Mouse (Mus musculus): ENCODE data around the gene Slc35e4. TPM values are rescaled to one million over a fixed set of nuclear protein-coding genes. Genes with fewer than 3 reads are reported as not detected.

Gene Slc35e4
- polyA plus RNA-seq, 1 experiment = 3.4 TPM

DNA sequence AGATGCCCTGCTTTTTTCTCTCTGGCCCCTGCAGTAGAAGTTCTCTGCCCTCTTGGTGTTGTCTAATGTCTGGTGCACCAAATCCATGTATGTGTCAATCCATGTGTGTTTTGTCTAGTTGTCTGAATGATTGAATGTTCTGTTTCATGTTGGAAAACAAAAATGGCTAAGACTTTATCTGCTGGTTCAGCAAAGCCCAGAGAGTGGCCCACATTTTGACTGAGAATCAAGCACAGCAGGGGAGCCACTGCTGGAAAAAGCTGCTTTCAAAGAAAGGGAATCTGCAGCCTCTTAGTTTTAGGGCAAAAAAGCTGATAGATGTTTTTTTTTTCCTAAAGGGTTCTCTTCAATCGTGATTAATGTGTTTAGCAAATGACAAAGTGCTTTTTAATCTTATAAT, 31.9 kb upstream of the Slc35e4 start:
- TF ChIP-seq POLR2A (IDR thresholded peaks at IDR 0.05; ENCODE audit: low read depth, low read length) (no peak), CTCF (IDR thresholded peaks at IDR 0.05; ENCODE audit: extremely low read depth, insufficient read depth, insufficient read length, insufficient replicate concordance) (no peak)
- H3K36me3 ChIP-seq (ENCODE audit: control insufficient read depth, insufficient read depth, low read length) = no peaks in the 10 kb centered on the region
- no peak overlapping the region for H3K4me3 ChIP-seq (ENCODE audit: extremely low read depth, insufficient read depth, insufficient read length)
- H3K4me1 ChIP-seq (ENCODE audit: control insufficient read depth, insufficient read depth, insufficient read length) = no peaks in the 10 kb centered on the region
- H3K27me3 ChIP-seq (ENCODE audit: control insufficient read depth, insufficient read depth, low read length) = no peaks in the 10 kb centered on the region; the same call in 1 of the 2 replicates
- DNase-seq (ENCODE audit: low read depth in 1 of 2, low spot score in 2 of 2) = no peak
- WGBS = 38% methylated on average over 1 of the region's 1 CpGs
- no peak overlapping the region for H3K27ac ChIP-seq (ENCODE audit: insufficient read depth, low read length)

DNA sequence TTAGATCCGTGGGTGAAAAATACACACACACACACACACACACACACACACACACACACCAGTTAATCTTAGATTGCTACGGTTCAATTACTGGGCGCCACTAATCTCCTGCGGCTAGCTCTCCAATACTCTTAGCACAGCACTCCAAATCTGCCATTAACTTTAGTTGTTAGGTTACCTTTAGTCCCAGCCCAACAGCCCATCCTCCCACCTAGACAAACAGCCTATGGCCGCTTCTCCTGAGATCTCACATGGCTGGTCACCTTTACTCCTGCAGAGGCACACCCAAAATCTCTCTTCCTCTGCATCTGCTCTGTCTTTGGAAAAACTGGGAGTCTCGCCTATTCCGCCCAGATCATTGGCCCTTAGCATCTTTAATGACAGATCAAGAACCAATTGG, 26.9 kb upstream of the Slc35e4 start:
- 82% methylated on average over 7 of the region's 7 CpGs for WGBS
- Histone ChIP-seq H3K4me3 (ENCODE audit: extremely low read depth, insufficient read depth, insufficient read length) (no peak overlapping the region), H3K27ac (ENCODE audit: insufficient read depth, low read length) (no peak overlapping the region), H3K27me3 (ENCODE audit: control insufficient read depth, insufficient read depth, low read length) (no peaks in the 10 kb centered on the region; the same call in 1 of the 2 replicates), H3K36me3 (ENCODE audit: control insufficient read depth, insufficient read depth, low read length) (no peaks in the 10 kb centered on the region), H3K4me1 (ENCODE audit: control insufficient read depth, insufficient read depth, insufficient read length) (no peaks in the 10 kb centered on the region)
- TF ChIP-seq CTCF (IDR thresholded peaks at IDR 0.05; ENCODE audit: extremely low read depth, insufficient read depth, insufficient read length, insufficient replicate concordance) (no peak), POLR2A (IDR thresholded peaks at IDR 0.05; ENCODE audit: low read depth, low read length) (no peak)
- no peak for DNase-seq (ENCODE audit: low read depth in 1 of 2, low spot score in 2 of 2)

- no peaks in the 10 kb centered on the region for H3K4me1 ChIP-seq (ENCODE audit: control insufficient read depth, insufficient read depth, insufficient read length)
- TF ChIP-seq POLR2A (IDR thresholded peaks at IDR 0.05; ENCODE audit: low read depth, low read length) = no peak
- no peak for TF ChIP-seq CTCF (IDR thresholded peaks at IDR 0.05; ENCODE audit: extremely low read depth, insufficient read depth, insufficient read length, insufficient replicate concordance)
- WGBS = 91% methylated on average over 13 of the region's 13 CpGs
- H3K27ac ChIP-seq (ENCODE audit: insufficient read depth, low read length) = no peak overlapping the region
- no peak for DNase-seq (ENCODE audit: low read depth in 1 of 2, low spot score in 2 of 2)
- no peaks in the 10 kb centered on the region for H3K36me3 ChIP-seq (ENCODE audit: control insufficient read depth, insufficient read depth, low read length)
- no peaks in the 10 kb centered on the region for H3K27me3 ChIP-seq (ENCODE audit: control insufficient read depth, insufficient read depth, low read length)
- H3K4me3 ChIP-seq (ENCODE audit: extremely low read depth, insufficient read depth, insufficient read length) = no peak overlapping the region
These were observed 22.9 kb upstream of the Slc35e4 start for GRCm38 (mm10) chr11:3937321-3937874.

GRCm38 (mm10) chr11:3936318-3936717, 21.9 kb upstream of the Slc35e4 start:
- DNase-seq (ENCODE audit: low read depth in 1 of 2, low spot score in 2 of 2) = no peak
- WGBS = 90% methylated on average over 3 of the region's 3 CpGs
- TF ChIP-seq CTCF (IDR thresholded peaks at IDR 0.05; ENCODE audit: extremely low read depth, insufficient read depth, insufficient read length, insufficient replicate concordance) (no peak), POLR2A (IDR thresholded peaks at IDR 0.05; ENCODE audit: low read depth, low read length) (no peak)

GRCm38 (mm10) chr11:3935135-3935534, 20.7 kb upstream of the Slc35e4 start:
- TF ChIP-seq CTCF (IDR thresholded peaks at IDR 0.05; ENCODE audit: extremely low read depth, insufficient read depth, insufficient read length, insufficient replicate concordance) (no peak), POLR2A (IDR thresholded peaks at IDR 0.05; ENCODE audit: low read depth, low read length) (no peak)
- no peak overlapping the region for H3K4me3 ChIP-seq (ENCODE audit: extremely low read depth, insufficient read depth, insufficient read length)
- 86% methylated on average over 4 of the region's 4 CpGs for WGBS
- H3K36me3 ChIP-seq (ENCODE audit: control insufficient read depth, insufficient read depth, low read length) = no peaks in the 10 kb centered on the region
- no peaks in the 10 kb centered on the region for H3K4me1 ChIP-seq (ENCODE audit: control insufficient read depth, insufficient read depth, insufficient read length)
- no peak overlapping the region for H3K27ac ChIP-seq (ENCODE audit: insufficient read depth, low read length)
- no peak for DNase-seq (ENCODE audit: low read depth in 1 of 2, low spot score in 2 of 2)
- H3K27me3 ChIP-seq (ENCODE audit: control insufficient read depth, insufficient read depth, low read length) = no peaks in the 10 kb centered on the region

More at GRCm38 (mm10) chr11:3936318-3936717, 21.9 kb upstream of the Slc35e4 start:
- H3K4me1 ChIP-seq (ENCODE audit: control insufficient read depth, insufficient read depth, insufficient read length) = no peaks in the 10 kb centered on the region
- H3K36me3 ChIP-seq (ENCODE audit: control insufficient read depth, insufficient read depth, low read length) = no peaks in the 10 kb centered on the region
- no peak overlapping the region for H3K27ac ChIP-seq (ENCODE audit: insufficient read depth, low read length)
- no peaks in the 10 kb centered on the region for H3K27me3 ChIP-seq (ENCODE audit: control insufficient read depth, insufficient read depth, low read length)
- no peak overlapping the region for H3K4me3 ChIP-seq (ENCODE audit: extremely low read depth, insufficient read depth, insufficient read length)

DNA sequence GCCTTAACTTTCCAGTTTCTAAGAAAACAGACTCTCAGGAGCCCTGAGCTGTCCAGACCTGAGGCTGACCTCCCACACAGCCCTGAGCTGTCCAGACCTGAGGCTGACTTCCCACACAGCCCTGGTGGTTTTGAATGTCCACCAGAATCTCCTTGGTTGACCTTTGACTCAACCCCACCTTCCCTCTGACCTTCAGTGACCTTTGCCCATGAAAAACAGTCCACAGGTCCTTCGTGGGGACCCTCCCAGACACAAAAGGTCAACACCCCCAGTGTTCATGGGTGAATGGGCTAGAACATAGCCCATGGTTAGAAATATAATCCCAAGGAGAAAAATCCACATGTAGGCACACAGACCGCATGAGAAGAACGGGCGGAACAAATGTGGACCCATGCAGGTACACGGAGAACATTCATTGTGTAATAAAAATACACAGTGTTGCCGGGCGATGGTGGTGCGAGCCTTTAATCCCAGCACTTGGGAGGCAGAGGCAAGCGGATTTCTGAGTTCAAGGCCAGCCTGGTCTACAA, 19.4 kb upstream of the Slc35e4 start:
- Histone ChIP-seq H3K4me3 (ENCODE audit: extremely low read depth, insufficient read depth, insufficient read length) (no peak overlapping the region), H3K27me3 (ENCODE audit: control insufficient read depth, insufficient read depth, low read length) (no peaks in the 10 kb centered on the region)
- WGBS = 94% methylated on average over 9 of the region's 9 CpGs

More for the DNA sequence above, 19.4 kb upstream of the Slc35e4 start:
- Histone ChIP-seq H3K36me3 (ENCODE audit: control insufficient read depth, insufficient read depth, low read length) (no peaks in the 10 kb centered on the region), H3K27ac (ENCODE audit: insufficient read depth, low read length) (no peak overlapping the region), H3K4me1 (ENCODE audit: control insufficient read depth, insufficient read depth, insufficient read length) (no peaks in the 10 kb centered on the region)
- TF ChIP-seq CTCF (IDR thresholded peaks at IDR 0.05; ENCODE audit: extremely low read depth, insufficient read depth, insufficient read length, insufficient replicate concordance) (no peak), POLR2A (IDR thresholded peaks at IDR 0.05; ENCODE audit: low read depth, low read length) (no peak)
- DNase-seq (ENCODE audit: low read depth in 1 of 2, low spot score in 2 of 2) = no peak

All from spleen, adult 2 months (tissue).